Mouse (Mus musculus): Measurements from ENCODE around the gene Dhx29.

DNA sequence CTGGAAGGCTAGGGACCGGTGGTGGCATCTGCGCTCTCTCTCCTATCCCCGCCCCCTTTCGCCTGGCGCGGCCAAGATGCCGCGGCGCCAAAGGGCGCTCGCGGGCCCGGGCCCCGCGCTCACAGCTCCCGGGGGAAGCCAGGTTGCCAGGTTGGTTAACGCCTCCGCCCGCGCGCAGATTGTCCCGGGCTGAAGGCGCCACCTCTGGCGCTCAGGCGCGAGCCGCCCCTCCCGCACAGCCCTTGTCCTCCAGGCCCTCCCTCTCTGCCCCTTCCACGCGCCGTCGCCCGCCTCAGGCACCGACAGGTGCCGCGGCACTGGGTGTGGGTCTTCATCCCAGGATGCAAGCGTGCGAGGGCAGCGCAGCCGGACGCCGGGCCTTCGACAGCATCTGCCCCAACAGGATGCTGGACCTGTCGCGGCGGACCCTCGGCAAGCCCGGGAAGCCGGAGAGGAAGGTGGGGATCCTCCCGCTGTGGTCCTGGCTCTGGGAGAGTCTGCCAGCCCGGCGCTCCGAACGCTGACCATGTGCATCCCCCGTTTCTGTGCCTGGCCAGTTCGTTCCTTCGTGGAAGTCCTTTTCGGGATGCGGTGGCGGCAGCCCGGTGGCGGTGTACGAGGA is 66.4 kb downstream of the Dhx29 start, which contains the start of gene Mcidas:
- no peak for TF ChIP-seq GATA1 (IDR thresholded peaks at IDR 0.05; ENCODE audit: low read length)
- no peak for TF ChIP-seq TAL1 (IDR thresholded peaks at IDR 0.05; ENCODE audit: low read length)
